Mouse (Mus musculus) megakaryocyte, adult 5-6 weeks (primary cell): ENCODE measurements around the gene Gm3404. TPM values are rescaled to one million over a fixed set of nuclear protein-coding genes. Genes with fewer than 3 reads are reported as not detected.
"Not testable (repeated sequence)": the region's sequence is repeated elsewhere in the genome, so short reads cannot be mapped to it uniquely, and the experiment has no call there.

Experiments
- ATAC-seq: 2 replicates; pipeline ENCODE4 v1.8.0; 2016; ENCODE audit warnings: mild to moderate bottlenecking, inconsistent platforms; ENCODE audit not compliant: poor library complexity, severe bottlenecking
- total RNA-seq, 2 experiments: library from RNA; stranded (forward) in 1 of 2; stranded (reverse) in 1 of 2; fragments of 153-499, 151-499 nt in 1 of 2; fragments of 221-1000, 200-1000 nt in 1 of 2; gene quantifications; 2 replicates each; pipeline versions ENCODE4 v1.2.3 to v1.2.4; 2015 to 2017

The Gm3404 gene
- total RNA-seq (2015) (not detected in 2 replicates), total RNA-seq (2017) (not detected in 2 replicates)

GRCm38 (mm10) chr5:146525501-146525900 is at the start of gene Gm3404:
Gm3404 (plus strand) TSS chr5:146525801.
- ATAC-seq: not testable (repeated sequence)

- not testable (repeated sequence) for ATAC-seq
Observed at GRCm38 (mm10) chr5:146479564-146479963, 46.0 kb upstream of the Gm3404 start.

- ATAC-seq: not testable (repeated sequence)
Observed at GRCm38 (mm10) chr5:146481665-146482064, 43.9 kb upstream of the Gm3404 start, which contains the start of gene Gm6408. Gm6408 (plus strand) TSS chr5:146481965.

- not testable (repeated sequence) for ATAC-seq
Observed at GRCm38 (mm10) chr5:146488959-146489358, 36.6 kb upstream of the Gm3404 start.

GRCm38 (mm10) chr5:146491063-146491462 is 34.5 kb upstream of the Gm3404 start, which contains the start of gene Gm6370:
Gm6370 (plus strand) TSS chr5:146491363.
- ATAC-seq: not testable (repeated sequence)

- not testable (repeated sequence) for ATAC-seq
Observed at GRCm38 (mm10) chr5:146502099-146502498, 23.5 kb upstream of the Gm3404 start, which contains the start of gene 4930449I24Rik. 4930449I24Rik (plus strand) TSS chr5:146502399.

GRCm38 (mm10) chr5:146513823-146514222 is 11.8 kb upstream of the Gm3404 start, which contains the start of gene Gm3402:
Gm3402 (plus strand) TSS chr5:146514123.
- ATAC-seq: not testable (repeated sequence)

- not testable (repeated sequence) for ATAC-seq
Observed at GRCm38 (mm10) chr5:146537347-146537746, 11.7 kb downstream of the Gm3404 start, which contains the start of gene Gm3409. Gm3409 (plus strand) TSS chr5:146537647.

GRCm38 (mm10) chr5:146555836-146556235 is 30.2 kb downstream of the Gm3404 start, which contains the start of gene Gm3415:
Gm3415 (plus strand) TSS chr5:146556136.
- ATAC-seq: not testable (repeated sequence)

GRCm38 (mm10) chr5:146564259-146564658 is 38.7 kb downstream of the Gm3404 start:
- ATAC-seq: no peak

- ATAC-seq: peak; percentile 57
Observed at GRCm38 (mm10) chr5:146567054-146567453, 41.5 kb downstream of the Gm3404 start.

- ATAC-seq: not testable (repeated sequence)
Observed at GRCm38 (mm10) chr5:146570179-146570578, 44.6 kb downstream of the Gm3404 start.

- ATAC-seq: not testable (repeated sequence)
Observed at GRCm38 (mm10) chr5:146571830-146572734, 46.5 kb downstream of the Gm3404 start.

- not testable (repeated sequence) for ATAC-seq
Observed at GRCm38 (mm10) chr5:146572735-146573042, 47.1 kb downstream of the Gm3404 start.

- no peak for ATAC-seq
Observed at GRCm38 (mm10) chr5:146576668-146577067, 51.1 kb downstream of the Gm3404 start.

Other genes starting within 250 kb of the Gm3404 start
- gene Wasf3, start 140.8 kb upstream of the Gm3404 start, total RNA-seq (2015): not detected in 2 replicates
- gene Wasf3, start 140.8 kb upstream of the Gm3404 start, total RNA-seq (2017): not detected in 2 replicates
- not detected in 2 replicates for gene Gm6408, start 43.8 kb upstream of the Gm3404 start, total RNA-seq (2015)
- gene Gm6408, start 43.8 kb upstream of the Gm3404 start, total RNA-seq (2017): not detected in 2 replicates
- not detected in 2 replicates for gene Gm6370, start 34.4 kb upstream of the Gm3404 start, total RNA-seq (2015)
- gene Gm6370, start 34.4 kb upstream of the Gm3404 start, total RNA-seq (2017): not detected in 2 replicates
- not detected in 2 replicates for gene 4930449I24Rik, start 23.4 kb upstream of the Gm3404 start, total RNA-seq (2015)
- gene 4930449I24Rik, start 23.4 kb upstream of the Gm3404 start, total RNA-seq (2017): not detected in 2 replicates
- gene Gm3402, start 11.7 kb upstream of the Gm3404 start, total RNA-seq (2015): not detected in 2 replicates
- not detected in 2 replicates for gene Gm3402, start 11.7 kb upstream of the Gm3404 start, total RNA-seq (2017)
- not detected in 2 replicates for gene Gm3409, start 11.8 kb downstream of the Gm3404 start, total RNA-seq (2015)
- gene Gm3409, start 11.8 kb downstream of the Gm3404 start, total RNA-seq (2017): not detected in 2 replicates
- gene Gm3415, start 30.3 kb downstream of the Gm3404 start, total RNA-seq (2015): not detected in 2 replicates
- not detected in 2 replicates for gene Gm3415, start 30.3 kb downstream of the Gm3404 start, total RNA-seq (2017)
- not detected in 2 replicates for gene Gpr12, start 59.4 kb downstream of the Gm3404 start, total RNA-seq (2015)
- gene Gpr12, start 59.4 kb downstream of the Gm3404 start, total RNA-seq (2017): not detected in 2 replicates